Mouse (Mus musculus): ENCODE results near the gene Defa20. TPM values are rescaled to one million over a fixed set of nuclear protein-coding genes. Genes with fewer than 3 reads are reported as not detected.
"Not testable (repeated sequence)": the region's sequence is repeated elsewhere in the genome, so short reads cannot be mapped to it uniquely, and the experiment has no call there.

The Defa20 gene
- not detected in 2 replicates for polyA plus RNA-seq (2016; fragmentation: Nextera tagmentation; extraction: Ambion mirVana)

DNA sequence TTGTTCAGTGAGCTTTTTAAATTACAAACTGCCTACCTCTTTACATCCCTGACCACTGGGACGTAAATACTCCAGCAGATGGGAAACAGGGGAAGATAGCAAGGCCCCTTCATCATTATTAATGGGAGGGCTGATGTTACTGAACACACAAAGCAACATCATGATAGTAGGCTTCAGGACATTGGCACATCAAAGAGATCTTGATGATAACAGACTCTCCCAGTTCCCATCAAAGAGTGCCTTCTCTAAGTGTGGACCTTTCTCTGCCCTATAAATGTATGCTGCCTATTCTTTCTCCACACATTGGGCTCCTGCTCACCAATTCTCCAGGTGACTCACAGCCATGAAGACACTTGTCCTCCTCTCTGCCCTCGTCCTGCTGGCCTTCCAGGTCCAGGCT lies at the start of gene Defa20:
Defa20 (plus strand) TSS at position 301 of the 400 bp plus-strand sequence.
- no CpG with 5 or more reads among the region's 2 CpGs for WGBS
- H3K27me3 ChIP-seq (ENCODE audit: low read depth, poor library complexity, severe bottlenecking); H3K9me3 ChIP-seq (replicated peaks); H3K36me3 ChIP-seq; H3K27ac ChIP-seq (replicated peaks); DNase-seq (ENCODE audit: low spot score); H3K4me3 ChIP-seq; H3K4me1 ChIP-seq: not testable (repeated sequence)

- not testable (repeated sequence) for DNase-seq (ENCODE audit: low spot score)
- no CpG with 5 or more reads among the region's 2 CpGs for WGBS
Observed at GRCm38 (mm10) chr8:21528732-21529131, 19.7 kb downstream of the Defa20 start, which contains the start of gene Defa32. Gene Defa32, plus strand, starts transcription at chr8:21529032.

More at GRCm38 (mm10) chr8:21528732-21529131, 19.7 kb downstream of the Defa20 start, which contains the start of gene Defa32:
- H3K4me3 ChIP-seq; H3K4me1 ChIP-seq; H3K27ac ChIP-seq (replicated peaks); H3K9me3 ChIP-seq (replicated peaks); H3K36me3 ChIP-seq; H3K27me3 ChIP-seq (ENCODE audit: low read depth, poor library complexity, severe bottlenecking): not testable (repeated sequence)

Other genes with a start within 250 kb of the Defa20 start
- gene Defa27, start 193.7 kb upstream of the Defa20 start, polyA plus RNA-seq (2016; fragmentation: Nextera tagmentation; extraction: Ambion mirVana), result not detected in 2 replicates
- gene Defa29, start 182.2 kb upstream of the Defa20 start, polyA plus RNA-seq (2016; fragmentation: Nextera tagmentation; extraction: Ambion mirVana), result not detected in 2 replicates
- gene Defa2, start 130.7 kb upstream of the Defa20 start, polyA plus RNA-seq (2016; fragmentation: Nextera tagmentation; extraction: Ambion mirVana), result not detected in 2 replicates
- gene Defa33, start 117.4 kb upstream of the Defa20 start, polyA plus RNA-seq (2016; fragmentation: Nextera tagmentation; extraction: Ambion mirVana), result not detected in 2 replicates
- gene Defa36, start 81.8 kb upstream of the Defa20 start, polyA plus RNA-seq (2016; fragmentation: Nextera tagmentation; extraction: Ambion mirVana), result not detected in 2 replicates
- gene Gm7849, start 52.7 kb upstream of the Defa20 start, polyA plus RNA-seq (2016; fragmentation: Nextera tagmentation; extraction: Ambion mirVana), result not detected in 2 replicates
- not detected in 2 replicates for gene Defa32, start 19.8 kb downstream of the Defa20 start, polyA plus RNA-seq (2016; fragmentation: Nextera tagmentation; extraction: Ambion mirVana)
- not detected in 2 replicates for gene Defa37, start 56.1 kb downstream of the Defa20 start, polyA plus RNA-seq (2016; fragmentation: Nextera tagmentation; extraction: Ambion mirVana)
- not detected in 2 replicates for gene Defa28, start 73.7 kb downstream of the Defa20 start, polyA plus RNA-seq (2016; fragmentation: Nextera tagmentation; extraction: Ambion mirVana)
- gene Gm7861, start 85.2 kb downstream of the Defa20 start, polyA plus RNA-seq (2016; fragmentation: Nextera tagmentation; extraction: Ambion mirVana), result not detected in 2 replicates
- gene Defa26, start 108.9 kb downstream of the Defa20 start, polyA plus RNA-seq (2016; fragmentation: Nextera tagmentation; extraction: Ambion mirVana), result not detected in 2 replicates
- not detected in 2 replicates for gene Defa17, start 146.5 kb downstream of the Defa20 start, polyA plus RNA-seq (2016; fragmentation: Nextera tagmentation; extraction: Ambion mirVana)
- gene Defa34, start 156.5 kb downstream of the Defa20 start, polyA plus RNA-seq (2016; fragmentation: Nextera tagmentation; extraction: Ambion mirVana), result not detected in 2 replicates
- not detected in 2 replicates for gene AY761184, start 194.4 kb downstream of the Defa20 start, polyA plus RNA-seq (2016; fragmentation: Nextera tagmentation; extraction: Ambion mirVana)
- gene Defa24, start 225.2 kb downstream of the Defa20 start, polyA plus RNA-seq (2016; fragmentation: Nextera tagmentation; extraction: Ambion mirVana), result not detected in 2 replicates

All from midbrain, embryonic 10.5 days (tissue).